Mouse (Mus musculus): Measurements from ENCODE around the gene Eif2ak2. TPM values are rescaled to one million over a fixed set of nuclear protein-coding genes. Genes with fewer than 3 reads are reported as not detected.

Gene Eif2ak2
- polyA plus RNA-seq (2015; fragmentation: Illumina TruSeq; extraction: RNeasy Lipid Tissue Mini Kit (QIAGEN cat#74804); ENCODE audit: insufficient read depth, low replicate concordance), result 42.1 TPM

GRCm38 (mm10) chr17:78882401-78883112 lies at the start of gene Eif2ak2:
TSS of gene Eif2ak2 (minus strand) at chr17:78882573.

GRCm38 (mm10) chr17:78916369-78916813 lies 34.0 kb upstream of the Eif2ak2 start, which contains the start of gene Cebpzos:
TSS of gene Cebpzos (plus strand) at chr17:78916500.

DNA sequence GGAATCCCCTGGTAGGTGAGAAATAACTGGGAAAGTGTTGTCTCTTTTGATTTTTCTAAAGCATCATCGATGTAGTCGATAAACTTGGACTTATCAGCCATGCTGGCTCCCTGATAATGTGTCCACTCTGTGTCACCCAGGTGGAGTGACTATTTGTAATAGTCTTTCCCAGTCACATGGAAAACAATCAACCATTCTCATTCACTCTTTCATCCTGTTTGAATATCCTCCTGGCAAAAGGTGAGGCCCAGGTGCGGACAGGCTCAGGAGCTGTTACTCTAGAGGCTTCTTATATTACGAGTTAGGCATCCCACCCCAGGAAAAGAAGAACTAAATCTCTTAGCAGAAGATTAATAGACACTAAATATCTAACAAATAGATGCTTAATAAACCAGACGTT lies 24.5 kb upstream of the Eif2ak2 start, which contains the start of gene Sult6b1:
TSS of gene Sult6b1 (minus strand) at position 101 of the 400 bp plus-strand sequence.

DNA sequence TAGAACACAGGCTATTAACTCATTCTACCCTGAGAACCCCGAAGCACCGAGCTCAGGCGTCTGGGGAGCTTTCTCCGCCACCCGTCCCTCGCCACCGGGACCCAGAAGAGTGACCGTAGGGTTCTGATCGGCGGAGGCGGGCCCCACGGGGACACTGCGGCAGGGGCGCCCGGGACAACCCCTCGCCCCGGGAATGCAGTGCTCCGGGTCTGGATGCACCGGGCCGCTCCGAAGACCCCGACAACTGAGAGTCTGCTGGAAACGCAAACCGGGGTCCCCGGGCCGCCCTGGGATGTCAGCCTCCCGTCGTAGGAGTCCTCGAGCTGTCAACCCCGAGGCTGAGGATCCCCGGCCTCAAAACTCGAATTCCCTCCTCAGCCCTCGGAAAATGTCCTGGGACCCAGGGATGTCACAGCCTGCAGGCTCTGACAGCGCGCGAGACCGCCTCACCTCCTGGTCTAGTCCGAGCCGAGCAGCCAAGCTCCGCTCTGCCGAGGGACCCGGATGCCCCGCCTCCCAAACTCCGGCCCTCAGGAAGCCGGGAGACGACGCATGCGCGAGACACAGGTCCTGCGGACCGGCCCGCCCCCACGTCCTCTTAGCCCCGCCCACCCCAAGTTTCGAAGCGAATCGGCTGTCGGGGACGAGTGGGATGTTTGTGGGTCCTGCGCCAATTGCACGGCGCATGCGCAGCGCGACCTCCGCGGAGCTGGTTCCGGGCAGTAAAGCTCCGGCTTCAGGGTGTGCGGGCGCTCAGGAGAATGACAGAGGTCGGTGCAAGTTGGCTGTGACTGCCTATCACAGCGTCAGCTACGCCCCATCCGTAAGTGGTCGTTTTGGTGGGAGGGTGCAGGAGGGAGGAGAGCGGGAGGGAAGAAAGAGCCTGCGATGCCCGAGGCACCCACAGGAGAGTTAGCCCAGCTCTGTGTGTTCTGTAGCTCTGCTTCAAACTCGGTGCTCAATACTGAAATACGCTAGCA lies 47.2 kb downstream of the Eif2ak2 start, which contains the start of the genes Heatr5b and Gpatch11:
TSS of gene Heatr5b (minus strand) at position 509 of the 980 bp plus-strand sequence.
TSS of gene Gpatch11 (plus strand) at position 712 of the 980 bp plus-strand sequence.

Other genes starting within 250 kb of the Eif2ak2 start
- gene Strn, start 145.4 kb downstream of the Eif2ak2 start, polyA plus RNA-seq (2015; fragmentation: Illumina TruSeq; extraction: RNeasy Lipid Tissue Mini Kit (QIAGEN cat#74804); ENCODE audit: insufficient read depth, low replicate concordance), result 25.8 TPM
- gene Heatr5b, start 47.2 kb downstream of the Eif2ak2 start, polyA plus RNA-seq (2015; fragmentation: Illumina TruSeq; extraction: RNeasy Lipid Tissue Mini Kit (QIAGEN cat#74804); ENCODE audit: insufficient read depth, low replicate concordance), result 24.0 TPM
- gene Gpatch11, start 47.0 kb downstream of the Eif2ak2 start, polyA plus RNA-seq (2015; fragmentation: Illumina TruSeq; extraction: RNeasy Lipid Tissue Mini Kit (QIAGEN cat#74804); ENCODE audit: insufficient read depth, low replicate concordance), result 63.4 TPM
- not detected for gene Sult6b1, start 24.4 kb upstream of the Eif2ak2 start, polyA plus RNA-seq (2015; fragmentation: Illumina TruSeq; extraction: RNeasy Lipid Tissue Mini Kit (QIAGEN cat#74804); ENCODE audit: insufficient read depth, low replicate concordance)
- gene Cebpzos, start 33.9 kb upstream of the Eif2ak2 start, polyA plus RNA-seq (2015; fragmentation: Illumina TruSeq; extraction: RNeasy Lipid Tissue Mini Kit (QIAGEN cat#74804); ENCODE audit: insufficient read depth, low replicate concordance), result 36.9 TPM
- 77.3 TPM for gene Cebpz, start 54.5 kb upstream of the Eif2ak2 start, polyA plus RNA-seq (2015; fragmentation: Illumina TruSeq; extraction: RNeasy Lipid Tissue Mini Kit (QIAGEN cat#74804); ENCODE audit: insufficient read depth, low replicate concordance)
- 40.1 TPM for gene Ndufaf7, start 54.6 kb upstream of the Eif2ak2 start, polyA plus RNA-seq (2015; fragmentation: Illumina TruSeq; extraction: RNeasy Lipid Tissue Mini Kit (QIAGEN cat#74804); ENCODE audit: insufficient read depth, low replicate concordance)
- gene Prkd3, start 138.2 kb upstream of the Eif2ak2 start, polyA plus RNA-seq (2015; fragmentation: Illumina TruSeq; extraction: RNeasy Lipid Tissue Mini Kit (QIAGEN cat#74804); ENCODE audit: insufficient read depth, low replicate concordance), result 47.0 TPM
- 3.3 TPM for gene Qpct, start 169.3 kb upstream of the Eif2ak2 start, polyA plus RNA-seq (2015; fragmentation: Illumina TruSeq; extraction: RNeasy Lipid Tissue Mini Kit (QIAGEN cat#74804); ENCODE audit: insufficient read depth, low replicate concordance)